8 mouse cellular contexts compared by ENCODE assay signal in the genomic region with DNA sequence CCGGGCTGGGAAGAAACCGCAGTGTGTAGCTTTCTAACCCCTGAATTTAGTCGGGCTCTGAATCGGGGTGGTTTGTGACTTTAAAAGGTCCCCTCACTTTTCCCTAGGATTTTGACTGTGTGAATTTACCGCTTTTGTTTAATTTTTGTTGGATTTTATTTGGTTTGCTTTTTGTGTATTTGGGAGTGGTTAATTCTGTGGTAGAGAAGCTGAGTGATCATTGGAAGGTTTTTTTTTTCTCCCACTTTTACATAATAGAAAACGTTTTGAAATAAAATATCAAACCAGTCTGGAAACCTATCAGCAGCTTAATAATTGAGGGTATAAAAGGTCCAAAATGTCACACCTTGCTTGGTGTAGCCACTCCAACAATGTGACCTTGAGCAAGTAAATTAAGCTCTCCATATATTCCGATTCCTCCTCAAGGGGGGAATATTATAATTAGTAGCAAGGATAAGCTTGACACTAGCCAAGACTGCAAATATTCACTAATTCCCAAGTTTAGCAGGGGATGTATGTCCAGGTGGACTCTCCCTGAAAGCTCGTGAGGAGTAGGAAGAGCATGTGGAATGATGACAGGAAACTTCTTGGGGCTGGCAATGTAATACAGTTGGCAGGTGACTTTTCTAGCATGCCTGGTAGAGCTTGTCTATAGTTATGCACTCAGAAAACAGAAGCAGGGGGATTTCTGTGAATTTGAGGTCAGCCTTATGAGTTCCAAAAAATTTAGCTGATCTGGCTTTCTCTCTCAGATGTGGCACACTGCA. TPM values are rescaled to one million over a fixed set of nuclear protein-coding genes. Genes with fewer than 3 reads are reported as not detected.
DNase-seq lines count a peak whose midpoint lies in the region; ATAC-seq and TF ChIP-seq lines count a peak whose summit lies in the region.

No protein-coding gene starts in this region.

- H3K4me1 ChIP-seq in kidney, postnatal 0 days (replicated peaks; ENCODE audit: insufficient read depth, low read length) = peaks cover 4% of the 10 kb centered on the region
- H3K4me1 ChIP-seq in brown adipose tissue, adult 24 weeks (ENCODE audit: control insufficient read depth, insufficient read depth, insufficient read length, low read length) = peaks cover 9% of the 10 kb centered on the region; the same call in 1 of the 2 replicates
- H3K4me1 ChIP-seq in hindbrain, embryonic 14.5 days (replicated peaks; ENCODE audit: control insufficient read depth, insufficient read depth, low read length) = peaks cover 30% of the 10 kb centered on the region
- H3K4me1 ChIP-seq in midbrain, embryonic 15.5 days = peaks cover 31% of the 10 kb centered on the region

- H3K27ac ChIP-seq in kidney, postnatal 0 days = peak overlapping the region; percentile 93
- H3K27ac ChIP-seq in brown adipose tissue, adult 24 weeks (replicated peaks; ENCODE audit: low read depth, low read length) = peak overlapping the region; percentile 98
- H3K27ac ChIP-seq in hindbrain, embryonic 14.5 days = peak overlapping the region; percentile 98
- peak overlapping the region; percentile 94 for H3K27ac ChIP-seq in midbrain, embryonic 15.5 days

- no peak for ATAC-seq in kidney, postnatal 0 days (replicated peaks; ENCODE audit: low FRiP score, low read depth)
- no peak for ATAC-seq in hindbrain, embryonic 14.5 days (ENCODE audit: low FRiP score)
- no peak for ATAC-seq in midbrain, embryonic 15.5 days (replicated peaks)

- peaks cover 16% of the 10 kb centered on the region for H3K36me3 ChIP-seq in kidney, postnatal 0 days (ENCODE audit: insufficient read depth, low read length)
- H3K36me3 ChIP-seq in hindbrain, embryonic 14.5 days (replicated peaks; ENCODE audit: control insufficient read depth, insufficient read depth) = peaks cover 25% of the 10 kb centered on the region
- H3K36me3 ChIP-seq in midbrain, embryonic 15.5 days (replicated peaks) = peaks cover 9% of the 10 kb centered on the region; the same call in 1 of the 2 replicates

- H3K27me3 ChIP-seq in kidney, postnatal 0 days (ENCODE audit: insufficient read depth, low read length) = no peaks in the 10 kb centered on the region
- no peaks in the 10 kb centered on the region for H3K27me3 ChIP-seq in hindbrain, embryonic 14.5 days (ENCODE audit: control insufficient read depth, insufficient read depth, low read length)
- H3K27me3 ChIP-seq in midbrain, embryonic 15.5 days (replicated peaks) = no peaks in the 10 kb centered on the region

- WGBS in kidney, postnatal 0 days = 10% methylated on average over 8 of the region's 8 CpGs
- WGBS in hindbrain, embryonic 14.5 days = 12% methylated on average over 8 of the region's 8 CpGs
- WGBS in midbrain, embryonic 15.5 days = 9% methylated on average over 8 of the region's 8 CpGs

- H3K9ac ChIP-seq in kidney, postnatal 0 days (ENCODE audit: low read depth, low read length) = peak overlapping the region; percentile 67
- peak overlapping the region; percentile 83 for H3K9ac ChIP-seq in hindbrain, embryonic 14.5 days
- H3K9ac ChIP-seq in midbrain, embryonic 15.5 days = peak overlapping the region; percentile 67

- DNase-seq in kidney, postnatal 0 days (ENCODE audit: low spot score) = no peak
- DNase-seq in kidney, postnatal 10 days = no peak
- DNase-seq in hindbrain, embryonic 14.5 days (ENCODE audit: low spot score) = no peak
- no peak for DNase-seq in layer of hippocampus, adult 9-11 months
- DNase-seq in cerebellum, adult 11 months = no peak
- no peak for DNase-seq in kidney, adult 11 months

- no peak for TF ChIP-seq CTCF in kidney, postnatal 0 days (IDR thresholded peaks at IDR 0.05; ENCODE audit: low read depth)

- no peaks in the 10 kb centered on the region for H3K9me3 ChIP-seq in kidney, postnatal 0 days (replicated peaks; ENCODE audit: low read length)
- H3K9me3 ChIP-seq in hindbrain, embryonic 14.5 days (ENCODE audit: control insufficient read depth, low read length) = no peaks in the 10 kb centered on the region
- H3K9me3 ChIP-seq in midbrain, embryonic 15.5 days = no peaks in the 10 kb centered on the region

- H3K4me2 ChIP-seq in kidney, postnatal 0 days (ENCODE audit: low read length) = peak overlapping the region; percentile 57
- peak overlapping the region; percentile 69 for H3K4me2 ChIP-seq in hindbrain, embryonic 14.5 days (replicated peaks)
- H3K4me2 ChIP-seq in midbrain, embryonic 15.5 days = peak overlapping the region; percentile 50

- H3K4me3 ChIP-seq in kidney, postnatal 0 days (replicated peaks; ENCODE audit: low read depth, low read length) = peak overlapping the region; percentile 99
- peak overlapping the region; percentile 81 for H3K4me3 ChIP-seq in brown adipose tissue, adult 24 weeks (ENCODE audit: insufficient read depth, low read depth, low read length)
- peak overlapping the region; percentile 96 for H3K4me3 ChIP-seq in hindbrain, embryonic 14.5 days (replicated peaks; ENCODE audit: low read length)
- peak overlapping the region; percentile 93 for H3K4me3 ChIP-seq in midbrain, embryonic 15.5 days

RNA-seq across cellular contexts. Expression of a gene that starts 1.0 kb away (rescaled TPM):
- polyA plus RNA-seq in kidney, postnatal 0 days (2015; fragmentation: Nextera tagmentation; extraction: Ambion mirVana) = 636 and 701 TPM in 2 replicates
- polyA plus RNA-seq in brown adipose tissue, adult 24 weeks (2012; ENCODE audit: insufficient read depth, insufficient read length, missing spikeins) = 113 and 143 TPM in 2 replicates
- 396 and 461 TPM in 2 replicates for polyA plus RNA-seq in hindbrain, embryonic 14.5 days (2014; fragmentation: Nextera tagmentation; extraction: Ambion mirVana)
- polyA plus RNA-seq in midbrain, embryonic 15.5 days (2015; fragmentation: Nextera tagmentation; extraction: Ambion mirVana) = 427 and 448 TPM in 2 replicates

RNA-seq across cellular contexts. Expression of a gene that starts 15.3 kb away (rescaled TPM):
- 63.8 and 68.9 TPM in 2 replicates for polyA plus RNA-seq in kidney, postnatal 0 days (2015; fragmentation: Nextera tagmentation; extraction: Ambion mirVana)
- polyA plus RNA-seq in brown adipose tissue, adult 24 weeks (2012; ENCODE audit: insufficient read depth, insufficient read length, missing spikeins) = 9.1 and 17.5 TPM in 2 replicates
- polyA plus RNA-seq in hindbrain, embryonic 14.5 days (2014; fragmentation: Nextera tagmentation; extraction: Ambion mirVana) = 107 and 117 TPM in 2 replicates
- 113 and 119 TPM in 2 replicates for polyA plus RNA-seq in midbrain, embryonic 15.5 days (2015; fragmentation: Nextera tagmentation; extraction: Ambion mirVana)

RNA-seq across cellular contexts. Expression of a gene that starts 37.0 kb away (rescaled TPM):
- 60.5 and 64.0 TPM in 2 replicates for polyA plus RNA-seq in kidney, postnatal 0 days (2015; fragmentation: Nextera tagmentation; extraction: Ambion mirVana)
- 107 and 161 TPM in 2 replicates for polyA plus RNA-seq in brown adipose tissue, adult 24 weeks (2012; ENCODE audit: insufficient read depth, insufficient read length, missing spikeins)
- 29.3 and 31.3 TPM in 2 replicates for polyA plus RNA-seq in hindbrain, embryonic 14.5 days (2014; fragmentation: Nextera tagmentation; extraction: Ambion mirVana)
- polyA plus RNA-seq in midbrain, embryonic 15.5 days (2015; fragmentation: Nextera tagmentation; extraction: Ambion mirVana) = 35.4 and 35.8 TPM in 2 replicates

RNA-seq across cellular contexts. Expression of a gene that starts 37.2 kb away (rescaled TPM):
- 524 and 529 TPM in 2 replicates for polyA plus RNA-seq in kidney, postnatal 0 days (2015; fragmentation: Nextera tagmentation; extraction: Ambion mirVana)
- polyA plus RNA-seq in brown adipose tissue, adult 24 weeks (2012; ENCODE audit: insufficient read depth, insufficient read length, missing spikeins) = 723 and 898 TPM in 2 replicates
- 446 and 540 TPM in 2 replicates for polyA plus RNA-seq in hindbrain, embryonic 14.5 days (2014; fragmentation: Nextera tagmentation; extraction: Ambion mirVana)
- 377 and 400 TPM in 2 replicates for polyA plus RNA-seq in midbrain, embryonic 15.5 days (2015; fragmentation: Nextera tagmentation; extraction: Ambion mirVana)

RNA-seq across cellular contexts. Expression of a gene that starts 54.1 kb away (rescaled TPM):
- 8.0 and 11.9 TPM in 2 replicates for polyA plus RNA-seq in kidney, postnatal 0 days (2015; fragmentation: Nextera tagmentation; extraction: Ambion mirVana)
- 2.9 and 4.3 TPM in 2 replicates for polyA plus RNA-seq in brown adipose tissue, adult 24 weeks (2012; ENCODE audit: insufficient read depth, insufficient read length, missing spikeins)
- 12.3 and 14.2 TPM in 2 replicates for polyA plus RNA-seq in hindbrain, embryonic 14.5 days (2014; fragmentation: Nextera tagmentation; extraction: Ambion mirVana)
- 15.6 and 20.9 TPM in 2 replicates for polyA plus RNA-seq in midbrain, embryonic 15.5 days (2015; fragmentation: Nextera tagmentation; extraction: Ambion mirVana)
